Mouse (Mus musculus) cerebral cortex, adult 2 months (tissue): ENCODE measurements around the gene Slc22a23.

Experiments
- WGBS: fragments of 180-500 bp; shearing (Covaris S2); methylation state at CpG from one replicate; pipeline ENCODE4 v1.1.7; 2018; 5-methylcytosine and 5-hydroxymethylcytosine counted together

The Slc22a23 gene

DNA sequence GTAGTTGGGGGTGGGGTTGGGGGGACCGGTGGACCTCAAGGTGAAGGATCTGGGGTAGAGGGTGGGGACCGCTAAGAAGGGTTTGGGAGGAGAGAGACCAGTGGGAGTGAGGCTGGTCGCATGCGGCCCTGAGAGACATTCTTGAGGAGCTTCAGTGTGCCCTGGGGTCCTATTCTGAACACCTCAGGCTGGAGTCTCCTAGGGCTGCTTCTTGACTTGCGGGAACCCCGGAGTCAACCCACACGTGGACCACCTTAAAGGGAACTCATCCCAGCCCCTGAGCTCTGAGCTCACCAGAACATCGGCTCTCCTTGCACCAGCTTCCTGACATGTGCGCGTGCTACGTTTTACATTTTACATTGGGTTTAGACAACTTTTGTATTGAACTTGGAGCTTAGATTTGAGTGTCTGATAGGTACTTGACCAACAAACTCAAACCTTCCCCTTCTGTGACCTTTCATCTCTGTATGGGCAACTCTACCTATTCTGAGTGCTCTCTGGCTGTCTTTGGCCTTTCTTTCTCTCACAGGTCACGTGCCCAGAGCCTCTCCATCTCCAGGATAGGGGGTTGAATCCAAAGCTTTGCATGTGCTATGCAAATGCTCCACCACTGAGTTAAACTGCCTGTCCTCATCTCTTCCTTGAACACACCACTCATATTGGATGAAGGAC is 181.5 kb downstream of the Slc22a23 start:
- WGBS: 17% methylated on average over 12 of the region's 12 CpGs

DNA sequence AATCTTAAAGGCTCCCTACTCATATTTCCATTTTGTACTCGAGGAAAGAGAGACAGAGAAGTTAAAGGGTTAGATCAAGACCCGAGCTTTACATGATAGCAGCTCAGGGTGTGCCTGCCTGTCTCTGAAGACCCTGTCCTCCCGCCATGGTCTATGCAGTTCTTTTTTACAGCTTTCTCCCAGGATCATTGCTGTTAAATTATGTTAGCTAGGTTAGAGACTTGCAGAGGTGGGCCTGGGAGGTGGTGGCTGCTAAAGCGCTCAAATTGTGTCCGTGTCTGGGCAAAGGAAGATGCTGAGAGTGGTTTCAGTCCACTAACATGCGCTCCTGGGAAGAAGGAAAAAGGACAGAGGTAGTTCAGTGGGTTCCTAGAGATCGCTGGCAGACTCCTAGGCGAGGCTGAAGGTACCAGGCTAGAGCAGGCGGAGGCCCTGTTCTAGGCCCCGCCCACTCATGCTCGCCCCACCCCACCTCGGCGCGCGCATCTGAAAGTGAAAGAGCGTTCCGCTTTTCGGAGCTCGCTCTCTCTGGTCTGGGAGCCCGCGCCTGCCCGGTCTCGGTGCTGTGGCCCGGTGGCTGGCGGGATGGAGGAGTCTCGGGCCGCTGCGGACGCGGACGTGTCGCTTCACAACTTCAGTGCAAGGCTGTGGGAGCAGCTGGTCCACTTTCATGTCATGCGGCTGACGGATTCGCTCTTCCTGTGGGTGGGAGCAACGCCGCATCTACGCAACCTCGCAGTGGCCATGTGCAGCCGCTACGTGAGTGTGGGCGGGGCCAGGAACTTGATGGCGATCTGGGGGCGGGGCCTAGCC is 182.3 kb downstream of the Slc22a23 start, which contains the start of gene Psmg4:
TSS of gene Psmg4 (plus strand) at position 474 of the 813 bp plus-strand sequence.
- WGBS: 3% methylated on average over 44 of the region's 44 CpGs

- 94% methylated on average over 1 of the region's 1 CpGs for WGBS
Measured at GRCm38 (mm10) chr13:34159926-34160325, 185.1 kb downstream of the Slc22a23 start.

- WGBS: 70% methylated on average over 3 of the region's 3 CpGs
Measured at GRCm38 (mm10) chr13:34157596-34158157, 187.3 kb downstream of the Slc22a23 start.

DNA sequence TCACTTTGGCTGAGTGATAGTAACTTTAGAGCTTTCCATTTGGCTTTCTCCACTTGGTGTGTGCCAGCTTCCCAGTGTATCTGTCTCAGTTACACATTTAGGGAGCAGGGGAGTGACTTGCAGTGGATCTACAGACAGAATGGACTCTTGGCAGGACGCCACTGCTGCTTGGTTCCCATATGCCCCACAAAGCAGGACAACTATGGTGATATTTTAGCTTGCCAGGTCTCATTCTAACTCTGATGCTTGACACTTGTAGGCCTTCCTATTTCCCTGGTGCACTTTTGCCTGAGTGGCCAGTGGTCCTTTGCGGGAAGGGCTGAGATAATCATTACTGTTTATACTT is 188.2 kb downstream of the Slc22a23 start:
- WGBS: 45% methylated on average over 2 of the region's 2 CpGs

- 51% methylated on average over 8 of the region's 8 CpGs for WGBS
Measured at GRCm38 (mm10) chr13:34156133-34156839, 188.7 kb downstream of the Slc22a23 start.

- WGBS: 22% methylated on average over 3 of the region's 3 CpGs
Measured at GRCm38 (mm10) chr13:34154931-34155272, 190.1 kb downstream of the Slc22a23 start.

- WGBS: 11% methylated on average over 13 of the region's 13 CpGs
Measured at GRCm38 (mm10) chr13:34154217-34154930, 190.6 kb downstream of the Slc22a23 start.

- WGBS: 47% methylated on average over 5 of the region's 5 CpGs
Measured at GRCm38 (mm10) chr13:34153254-34154011, 191.5 kb downstream of the Slc22a23 start.

GRCm38 (mm10) chr13:34152695-34153094 is 192.3 kb downstream of the Slc22a23 start:
- 90% methylated on average over 7 of the region's 7 CpGs for WGBS

- 65% methylated on average over 1 of the region's 1 CpGs for WGBS
Measured at GRCm38 (mm10) chr13:34151425-34151824, 193.6 kb downstream of the Slc22a23 start.

DNA sequence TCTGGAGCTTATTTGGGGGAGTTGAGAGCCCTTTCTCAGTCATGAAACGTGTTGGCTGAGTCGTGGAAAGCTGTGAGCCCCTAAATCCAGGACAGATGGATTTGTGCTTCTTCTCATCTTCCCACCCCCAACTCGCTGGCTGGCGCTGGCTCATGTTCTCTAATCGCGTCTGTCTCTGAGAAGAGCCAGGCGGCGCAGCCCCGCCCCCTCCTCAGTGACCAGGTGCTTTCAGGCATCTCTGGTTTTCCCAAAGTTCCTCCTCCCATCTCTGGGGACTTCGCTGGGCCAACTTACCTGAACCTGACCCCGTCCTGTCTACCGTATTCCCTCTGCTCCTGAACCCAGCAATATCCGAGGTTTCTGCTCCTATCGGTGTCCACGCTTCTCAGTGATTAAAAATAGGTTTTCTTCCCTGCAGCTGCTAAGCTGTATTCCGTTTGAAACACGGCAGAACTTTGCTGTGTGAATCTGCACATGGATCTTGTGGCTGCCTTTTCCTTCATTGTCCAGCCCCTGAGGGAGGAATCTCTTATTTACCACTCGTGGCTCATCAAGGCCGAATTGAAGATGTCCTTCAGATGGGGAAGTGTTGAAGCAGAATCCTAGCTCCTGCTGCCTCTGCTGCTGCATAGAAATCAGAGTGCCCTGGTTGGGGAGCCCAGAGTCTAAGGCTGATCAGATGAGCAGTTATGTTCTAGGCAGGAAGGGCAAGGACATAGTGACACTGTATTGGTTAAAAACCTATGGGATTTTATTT is 194.5 kb downstream of the Slc22a23 start:
- WGBS: 20% methylated on average over 19 of the region's 19 CpGs

- WGBS: 56% methylated on average over 5 of the region's 5 CpGs
Measured at GRCm38 (mm10) chr13:34149463-34150176, 195.4 kb downstream of the Slc22a23 start.

DNA sequence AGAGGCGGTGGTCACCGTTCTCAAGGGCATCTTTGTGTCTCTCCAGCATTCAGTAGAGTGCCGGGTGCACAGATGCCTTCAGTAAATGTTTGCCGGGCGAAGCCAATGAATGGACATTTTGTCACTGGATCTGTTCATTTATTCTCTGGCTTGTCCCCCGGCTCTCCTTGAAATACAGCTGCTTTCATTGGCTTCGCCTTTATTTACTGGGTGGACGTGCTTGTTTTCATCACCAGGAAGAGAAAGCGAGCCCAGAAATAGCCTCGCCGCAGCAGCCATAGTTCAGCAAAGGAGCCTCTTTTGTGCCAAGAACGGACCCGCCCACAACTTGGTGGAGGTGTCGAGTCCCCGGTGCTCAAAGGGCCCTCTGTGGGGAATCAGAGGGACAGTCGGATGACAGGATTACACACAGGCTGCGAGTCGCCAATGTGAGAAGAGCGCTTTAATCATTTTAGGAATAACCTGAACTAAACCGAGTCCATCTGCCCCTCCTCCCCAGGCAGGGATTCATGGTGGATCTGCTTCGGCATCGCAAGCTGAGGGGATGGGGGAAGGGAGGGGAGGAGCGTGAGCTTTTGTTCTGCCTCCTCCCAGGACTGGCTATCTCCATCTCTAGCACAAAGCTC is 196.1 kb downstream of the Slc22a23 start:
- 3% methylated on average over 23 of the region's 23 CpGs for WGBS

GRCm38 (mm10) chr13:34148181-34148580 is 196.8 kb downstream of the Slc22a23 start:
- 63% methylated on average over 3 of the region's 3 CpGs for WGBS

- 68% methylated on average over 3 of the region's 3 CpGs for WGBS
Measured at GRCm38 (mm10) chr13:34146916-34147315, 198.1 kb downstream of the Slc22a23 start.

DNA sequence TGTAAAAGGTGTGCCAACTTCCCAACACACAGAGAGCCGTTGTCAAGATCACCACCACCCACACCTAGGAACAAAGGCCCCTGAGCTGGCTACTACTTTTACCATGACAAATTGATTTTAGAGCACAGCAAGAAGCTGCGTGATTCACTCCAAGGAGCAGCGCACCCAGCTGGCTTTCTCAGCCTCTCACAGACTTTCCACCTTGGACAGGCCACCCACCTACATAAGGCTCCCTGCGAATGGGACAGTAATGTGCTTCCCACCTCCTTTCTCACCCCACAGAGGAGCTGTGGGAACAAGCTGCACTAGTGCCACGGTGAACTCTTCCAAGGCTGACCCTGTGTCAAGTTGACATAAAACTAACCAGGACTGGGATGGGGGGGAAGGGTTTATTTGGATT is 201.6 kb downstream of the Slc22a23 start:
- 64% methylated on average over 5 of the region's 5 CpGs for WGBS

- WGBS: 31% methylated on average over 7 of the region's 7 CpGs
Measured at GRCm38 (mm10) chr13:34136605-34137004, 208.4 kb downstream of the Slc22a23 start.

DNA sequence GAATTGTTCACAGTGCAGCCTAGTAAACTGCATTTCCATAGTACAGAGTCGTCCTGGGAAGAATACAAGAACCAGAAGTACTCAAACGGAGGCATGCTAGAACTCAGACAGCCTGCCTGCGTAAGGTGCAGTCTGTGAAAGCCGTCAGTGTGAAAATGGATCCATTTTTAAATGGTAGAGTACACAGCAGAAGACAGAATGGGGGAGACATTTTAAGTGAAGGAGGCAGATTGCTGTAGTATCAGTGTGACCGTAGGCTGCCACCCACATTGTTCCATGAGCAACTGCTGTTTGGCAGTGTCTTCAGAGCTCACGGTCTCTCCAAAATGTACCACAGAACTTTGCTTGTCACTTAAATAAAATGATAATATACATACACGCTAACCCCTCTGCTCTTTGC is 210.7 kb downstream of the Slc22a23 start:
- WGBS: 42% methylated on average over 7 of the region's 7 CpGs
